Mouse (Mus musculus) frontal cortex, postnatal 14 days (tissue): Measurements from ENCODE around the gene Cadps2.

Experiments used
- DNase-seq, 2 experiments: peaks; one replicate each; pipeline ENCODE4 v3.0.0; 2022; ENCODE audit warnings: low spot score in 2 of 2

Gene Cadps2

GRCm38 (mm10) chr6:23361842-23362451 lies 477.3 kb downstream of the Cadps2 start:
- DNase-seq, result no peak

DNA sequence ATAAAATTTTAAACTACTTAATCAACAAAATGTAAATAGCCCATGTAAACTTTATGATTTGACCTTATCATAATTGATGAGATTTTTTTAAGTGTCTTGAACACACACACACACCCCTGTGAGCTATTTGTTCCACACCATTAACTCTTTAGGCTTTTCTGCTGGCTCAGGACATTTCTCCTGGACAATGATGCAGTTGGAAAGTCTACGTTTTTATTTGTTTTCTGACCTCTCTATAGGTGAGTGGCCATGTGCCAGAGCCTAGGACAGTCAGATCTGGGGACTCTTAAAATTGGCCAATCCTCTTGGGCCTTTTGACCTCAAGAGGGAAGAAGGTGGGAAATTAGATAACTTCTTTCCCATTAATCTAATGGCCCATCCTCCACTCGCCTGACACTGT lies 478.6 kb downstream of the Cadps2 start:
- DNase-seq, result no peak

- DNase-seq, result no peak
Observed at GRCm38 (mm10) chr6:23356141-23356540, 483.1 kb downstream of the Cadps2 start.

GRCm38 (mm10) chr6:23353480-23353879 lies 485.7 kb downstream of the Cadps2 start:
- DNase-seq, result no peak

DNA sequence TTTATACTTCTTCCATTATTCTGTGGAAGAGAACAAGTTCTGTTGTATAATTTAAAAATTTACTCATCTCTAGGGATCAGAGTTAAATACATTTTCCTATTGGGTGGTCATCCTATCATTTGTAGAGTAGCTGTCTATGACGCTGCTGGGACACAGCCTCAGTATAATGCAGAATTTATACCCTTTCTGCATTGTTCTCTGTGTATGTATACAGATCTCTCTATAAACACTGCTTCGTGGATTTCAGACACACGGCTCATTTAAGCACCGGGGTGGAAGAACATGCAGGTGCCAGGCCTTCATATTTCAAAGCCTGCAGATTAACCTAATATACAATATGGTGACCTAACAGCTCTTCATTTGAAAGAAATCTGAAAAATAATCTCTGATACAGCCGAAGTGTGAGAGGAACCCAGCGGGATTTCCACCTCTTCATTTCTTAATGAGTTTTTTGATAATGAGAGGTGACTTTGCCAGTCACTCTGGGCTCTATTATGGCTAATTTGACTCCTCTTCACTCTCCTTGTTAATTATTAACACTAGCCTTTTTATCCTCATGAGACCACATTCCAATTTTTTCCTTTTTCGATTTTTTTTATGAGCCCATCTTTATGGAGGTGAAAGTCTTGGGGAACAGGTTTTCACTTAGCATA lies 501.7 kb downstream of the Cadps2 start:
- no peak for DNase-seq

GRCm38 (mm10) chr6:23314945-23315344 lies 524.3 kb downstream of the Cadps2 start:
- DNase-seq, result no peak

GRCm38 (mm10) chr6:23314291-23314690 lies 524.9 kb downstream of the Cadps2 start:
- no peak for DNase-seq

DNA sequence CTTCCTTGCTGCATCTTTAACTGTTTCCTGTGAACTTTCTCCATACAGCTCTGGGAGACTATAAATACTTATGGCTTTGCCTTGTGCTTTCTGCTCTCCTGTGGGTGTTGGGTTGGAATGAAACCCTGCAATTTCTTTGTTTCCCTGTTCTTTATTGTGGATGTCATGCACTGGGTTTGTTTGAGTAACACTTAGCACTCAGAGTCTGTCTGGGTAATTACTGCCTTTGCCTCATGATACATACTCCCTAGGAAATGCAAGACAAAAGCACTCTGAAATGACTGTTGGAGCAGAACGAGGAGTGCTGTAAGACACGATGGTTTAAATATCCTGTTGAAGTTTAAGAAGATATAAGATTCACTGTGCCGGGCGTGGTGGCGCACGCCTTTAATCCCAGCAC lies 533.2 kb downstream of the Cadps2 start:
- no peak for DNase-seq

GRCm38 (mm10) chr6:23298596-23298995 lies 540.6 kb downstream of the Cadps2 start:
- no peak for DNase-seq

DNA sequence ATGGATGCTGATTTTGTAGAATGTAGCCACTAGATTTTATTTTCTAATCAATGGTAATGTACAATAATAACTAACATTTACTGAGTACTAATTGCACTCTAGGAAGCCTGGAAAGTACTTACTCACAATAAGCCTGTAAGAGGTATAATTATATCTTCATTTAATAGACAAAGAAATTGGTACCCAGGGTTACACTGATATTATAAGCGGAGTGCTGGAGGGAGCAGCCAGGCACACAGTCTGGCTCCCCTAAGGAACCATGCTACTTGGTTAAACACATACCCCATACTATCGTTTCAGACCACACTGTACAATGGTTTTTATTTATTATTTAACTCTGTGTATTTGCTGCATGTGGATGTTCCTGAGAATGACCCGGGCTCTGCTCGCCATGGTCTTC lies 544.5 kb downstream of the Cadps2 start:
- DNase-seq, result no peak

DNA sequence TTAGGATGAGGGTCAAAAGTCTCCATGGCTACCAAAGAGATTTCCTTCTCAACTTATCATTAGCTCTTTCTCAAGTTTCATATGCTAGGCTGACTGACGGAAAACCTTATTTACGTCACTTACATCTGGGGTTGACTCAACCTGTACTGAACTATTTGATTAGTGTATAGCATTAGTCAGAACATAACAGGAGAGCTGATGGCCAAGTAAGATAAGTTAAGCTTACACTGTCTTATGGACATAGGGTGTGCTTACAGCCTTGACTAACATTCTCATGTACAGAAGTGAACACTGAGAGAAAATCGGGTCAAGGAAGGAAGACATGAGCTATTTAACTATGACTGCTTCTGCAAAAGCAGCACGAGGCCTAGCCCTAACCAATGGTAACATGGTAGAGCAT lies 550.5 kb downstream of the Cadps2 start:
- DNase-seq, result no peak

DNA sequence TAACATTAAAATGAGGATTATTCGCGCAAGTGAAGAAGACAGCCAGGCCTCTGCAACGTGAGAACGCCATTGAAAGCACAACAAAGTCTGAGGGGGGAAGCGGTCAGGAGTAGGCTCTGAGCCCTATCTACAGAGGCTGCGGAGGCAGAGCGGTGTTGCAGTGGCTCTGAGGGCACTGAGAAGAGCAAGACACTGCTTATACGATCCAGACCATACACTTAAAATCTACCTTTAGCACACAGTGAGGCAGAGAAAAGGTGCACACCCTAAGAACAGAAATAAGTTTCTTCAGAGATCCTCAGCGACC lies 557.8 kb downstream of the Cadps2 start:
- no peak for DNase-seq

GRCm38 (mm10) chr6:23280811-23281513 lies 558.3 kb downstream of the Cadps2 start:
- no peak for DNase-seq

DNA sequence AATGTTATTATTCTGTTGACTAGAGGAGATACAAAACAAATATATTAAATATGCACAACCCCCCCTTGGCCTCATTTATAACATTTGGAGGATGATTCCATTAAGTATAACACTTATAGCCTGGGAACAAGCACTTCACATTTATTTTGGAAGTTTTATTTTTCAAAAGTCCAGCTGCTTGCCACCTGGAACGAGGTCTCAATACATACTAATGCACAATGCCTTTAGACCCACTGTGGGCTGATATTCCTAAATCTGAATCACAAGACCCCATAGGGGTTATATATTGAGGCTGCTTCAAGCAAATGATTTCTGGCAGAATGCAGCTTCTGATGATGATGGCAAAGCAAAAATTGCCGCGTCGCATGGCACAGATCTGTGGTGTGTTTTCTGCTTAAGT lies 565.7 kb downstream of the Cadps2 start:
- no peak for DNase-seq

DNA sequence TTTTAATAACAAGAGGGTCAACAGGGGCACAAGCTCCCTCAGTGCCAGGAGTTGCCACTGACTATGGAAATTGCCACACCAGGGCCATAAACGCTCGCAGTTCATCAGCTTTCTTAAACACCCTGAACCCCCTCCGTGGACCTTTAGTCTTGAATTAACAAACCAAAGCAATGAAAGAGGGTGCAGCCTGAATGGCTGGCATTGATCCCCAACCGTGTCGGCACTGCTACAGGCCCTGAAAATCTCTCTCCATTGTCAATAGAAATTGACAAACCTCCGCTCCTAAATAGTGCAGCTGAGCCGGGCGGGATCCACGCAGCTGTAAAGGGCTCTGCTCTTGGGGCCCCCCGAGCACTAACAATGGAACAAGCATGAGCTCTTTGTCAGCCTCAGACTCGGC lies 566.2 kb downstream of the Cadps2 start:
- no peak for DNase-seq

GRCm38 (mm10) chr6:23272542-23272941 lies 566.7 kb downstream of the Cadps2 start:
- no peak for DNase-seq

DNA sequence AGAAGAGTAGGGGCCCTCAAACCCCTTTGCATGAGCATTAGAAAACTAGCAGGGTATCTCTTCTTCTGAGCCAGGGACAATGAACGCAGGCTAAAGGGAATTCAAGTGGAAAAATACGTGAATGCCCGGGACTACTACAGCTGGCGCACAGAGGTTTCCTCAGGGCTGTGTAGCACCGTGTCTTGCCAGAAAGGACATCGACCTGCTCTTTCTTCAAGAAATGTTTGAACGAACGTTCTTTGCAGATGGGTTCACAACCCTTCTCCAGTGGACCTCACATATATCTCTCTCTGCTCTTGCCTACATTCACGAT lies 578.5 kb downstream of the Cadps2 start:
- no peak for DNase-seq

- DNase-seq, result no peak
Observed at GRCm38 (mm10) chr6:23260016-23260737, 579.0 kb downstream of the Cadps2 start.

DNA sequence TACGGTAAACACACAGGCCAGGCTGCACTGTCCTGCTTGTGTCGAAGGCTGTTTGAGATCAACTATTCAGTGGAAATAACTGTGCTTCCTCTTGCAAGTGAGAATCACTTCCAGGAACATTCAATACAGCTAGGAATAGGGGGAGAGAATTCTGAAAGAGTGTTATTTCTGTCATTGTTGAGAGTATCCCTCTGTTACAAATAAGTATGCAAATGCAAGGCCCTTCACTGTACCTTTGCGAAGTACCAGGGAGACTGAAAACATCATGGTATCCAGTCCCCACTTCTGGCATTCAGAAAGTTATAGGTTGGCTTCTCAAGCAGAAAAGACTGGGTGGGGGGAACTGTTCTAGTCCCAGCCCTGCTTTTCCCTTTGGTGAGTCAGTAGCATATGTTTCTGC lies 581.2 kb downstream of the Cadps2 start:
- no peak for DNase-seq

- no peak for DNase-seq
Observed at GRCm38 (mm10) chr6:23255161-23255560, 584.1 kb downstream of the Cadps2 start.

- DNase-seq, result no peak
Observed at GRCm38 (mm10) chr6:23254644-23255043, 584.6 kb downstream of the Cadps2 start.

GRCm38 (mm10) chr6:23253353-23254311 lies 585.6 kb downstream of the Cadps2 start:
- no peak for DNase-seq
